Mouse (Mus musculus) heart, embryonic 13.5 days (tissue): Measurements from ENCODE around the gene Dbn1. TPM values are rescaled to one million over a fixed set of nuclear protein-coding genes. Genes with fewer than 3 reads are reported as not detected.

Experiments
- ATAC-seq: fragments of 200-750 bp; cut with Nextera tagmentation; 2 replicates; pipeline ENCODE4 v1.8.0; 2017; ENCODE audit warnings: moderate TSS enrichment; ENCODE audit not compliant: insufficient number of reproducible peaks, low FRiP score, low TSS enrichment; ENCODE audit errors: extremely low read depth
- H3K27ac ChIP-seq: fragments of 300-500 bp; sonication (generic); replicated peaks from 2 replicates; pipeline ENCODE4 v1.5.1; 2015; ENCODE audit warnings: moderate library complexity, mild to moderate bottlenecking, inconsistent platforms
- H3K27me3 ChIP-seq: fragments of 300-500 bp; sonication (generic); replicated peaks from 2 replicates; pipeline ENCODE4 v1.6.1; 2015; ENCODE audit warnings: mild to moderate bottlenecking, inconsistent platforms
- H3K36me3 ChIP-seq: fragments of 300-500 bp; sonication (generic); 2 replicates; pipeline ENCODE4 v1.6.1; 2015; ENCODE audit warnings: mild to moderate bottlenecking, inconsistent platforms
- H3K4me1 ChIP-seq: fragments of 300-500 bp; sonication (generic); 2 replicates; pipeline ENCODE4 v1.6.1; 2015; ENCODE audit warnings: inconsistent platforms
- H3K4me2 ChIP-seq: fragments of 300-500 bp; sonication (generic); 2 replicates; pipeline ENCODE4 v1.6.1; 2015; ENCODE audit warnings: inconsistent platforms, mild to moderate bottlenecking, moderate library complexity
- H3K4me3 ChIP-seq: fragments of 300-500 bp; sonication (generic); 2 replicates; pipeline ENCODE4 v1.5.1; 2015; ENCODE audit warnings: moderate library complexity, mild to moderate bottlenecking, inconsistent platforms
- H3K9ac ChIP-seq: fragments of 300-500 bp; sonication (generic); 2 replicates; pipeline ENCODE4 v1.6.1; 2015; ENCODE audit warnings: inconsistent platforms, mild to moderate bottlenecking, moderate library complexity
- H3K9me3 ChIP-seq: fragments of 300-500 bp; sonication (generic); 2 replicates; pipeline ENCODE4 v1.6.1; 2016; ENCODE audit warnings: inconsistent platforms
- WGBS: fragments of 180-500 bp; shearing (Covaris S2); methylation state at CpG from one replicate; pipeline ENCODE4 v1.1.7; 2015; ENCODE audit warnings: mixed read lengths; 5-methylcytosine and 5-hydroxymethylcytosine counted together
- polyA plus RNA-seq: library from polyadenylated mRNA; unstranded; fragments of >200 nt; fragmentation: Nextera tagmentation; extraction: Ambion mirVana; gene quantifications from 2 replicates; pipeline ENCODE4 v1.2.1, GENCODE M21; 2015

Dbn1 gene
- polyA plus RNA-seq, 1 experiment from 2014 or later = 83.8 TPM

- H3K27me3 ChIP-seq = peaks cover 17% of the 10 kb centered on the region
- ATAC-seq = no peak
- peak overlapping the region; percentile 69 for H3K9ac ChIP-seq
- H3K9me3 ChIP-seq = no peaks in the 10 kb centered on the region
- H3K36me3 ChIP-seq = peaks cover 57% of the 10 kb centered on the region
- 22% methylated on average over 3 of the region's 3 CpGs for whole genome bisulfite sequencing
- H3K4me1 ChIP-seq = peaks cover 55% of the 10 kb centered on the region
- H3K4me3 ChIP-seq = peak overlapping the region; percentile 93
- peak overlapping the region; percentile 80 for H3K4me2 ChIP-seq
- peak overlapping the region; percentile 99 for H3K27ac ChIP-seq
These were observed 22.4 kb upstream of the Dbn1 start for GRCm38 (mm10) chr13:55510332-55510667.

- WGBS = 87% methylated on average over 10 of the region's 10 CpGs
- Histone ChIP-seq H3K27ac (no peak overlapping the region), H3K4me1 (peaks cover 59% of the 10 kb centered on the region), H3K4me2 (no peak overlapping the region), H3K27me3 (0 out of 2 replicates have a peak, but pooled peaks cover 4% of the 10 kb centered on the region), H3K4me3 (no peak overlapping the region), H3K9ac (0 out of 2 replicates have a peak overlapping the region, but pooled peaks have one; percentile 69), H3K36me3 (peaks cover 75% of the 10 kb centered on the region), H3K9me3 (no peaks in the 10 kb centered on the region)
- ATAC-seq = no peak
These were observed 20.6 kb upstream of the Dbn1 start for GRCm38 (mm10) chr13:55508531-55508930.

GRCm38 (mm10) chr13:55507877-55508276 is 20.0 kb upstream of the Dbn1 start:
- H3K9ac ChIP-seq = no peak overlapping the region
- ATAC-seq = no peak
- peaks cover 61% of the 10 kb centered on the region for H3K4me1 ChIP-seq
- no peak overlapping the region for H3K4me2 ChIP-seq
- 67% methylated on average over 11 of the region's 11 CpGs for WGBS
- peaks cover 81% of the 10 kb centered on the region for H3K36me3 ChIP-seq
- H3K9me3 ChIP-seq = no peaks in the 10 kb centered on the region
- H3K27ac ChIP-seq = no peak overlapping the region
- 0 out of 2 replicates have a peak, but pooled peaks cover 4% of the 10 kb centered on the region for H3K27me3 ChIP-seq
- no peak overlapping the region for H3K4me3 ChIP-seq

- Histone ChIP-seq H3K9me3 (no peaks in the 10 kb centered on the region), H3K9ac (no peak overlapping the region), H3K4me3 (no peak overlapping the region), H3K27me3 (0 out of 2 replicates have a peak, but pooled peaks cover 4% of the 10 kb centered on the region), H3K4me2 (no peak overlapping the region), H3K27ac (no peak overlapping the region), H3K36me3 (peaks cover 91% of the 10 kb centered on the region), H3K4me1 (peaks cover 53% of the 10 kb centered on the region)
- ATAC-seq = no peak
- WGBS = 93% methylated on average over 10 of the region's 10 CpGs
These were observed 18.8 kb upstream of the Dbn1 start for GRCm38 (mm10) chr13:55506697-55507096.

GRCm38 (mm10) chr13:55505810-55506209 is 17.9 kb upstream of the Dbn1 start:
- H3K4me3 ChIP-seq = no peak overlapping the region
- H3K27me3 ChIP-seq = peaks cover 5% of the 10 kb centered on the region; the same call in 1 of the 2 replicates
- H3K27ac ChIP-seq = no peak overlapping the region
- no peak overlapping the region for H3K9ac ChIP-seq
- WGBS = 91% methylated on average over 9 of the region's 9 CpGs
- no peak for ATAC-seq
- H3K36me3 ChIP-seq = peaks cover 96% of the 10 kb centered on the region
- H3K4me1 ChIP-seq = peaks cover 44% of the 10 kb centered on the region
- no peaks in the 10 kb centered on the region for H3K9me3 ChIP-seq
- no peak overlapping the region for H3K4me2 ChIP-seq

GRCm38 (mm10) chr13:55504390-55504789 is 16.5 kb upstream of the Dbn1 start:
- WGBS = 88% methylated on average over 5 of the region's 5 CpGs
- no peak overlapping the region for H3K27ac ChIP-seq
- H3K9me3 ChIP-seq = no peaks in the 10 kb centered on the region
- H3K4me2 ChIP-seq = no peak overlapping the region
- H3K9ac ChIP-seq = no peak overlapping the region
- ATAC-seq = no peak
- H3K4me1 ChIP-seq = peaks cover 30% of the 10 kb centered on the region
- H3K36me3 ChIP-seq = peaks cover 100% of the 10 kb centered on the region
- peaks cover 12% of the 10 kb centered on the region; the same call in 1 of the 2 replicates for H3K27me3 ChIP-seq
- no peak overlapping the region for H3K4me3 ChIP-seq

DNA sequence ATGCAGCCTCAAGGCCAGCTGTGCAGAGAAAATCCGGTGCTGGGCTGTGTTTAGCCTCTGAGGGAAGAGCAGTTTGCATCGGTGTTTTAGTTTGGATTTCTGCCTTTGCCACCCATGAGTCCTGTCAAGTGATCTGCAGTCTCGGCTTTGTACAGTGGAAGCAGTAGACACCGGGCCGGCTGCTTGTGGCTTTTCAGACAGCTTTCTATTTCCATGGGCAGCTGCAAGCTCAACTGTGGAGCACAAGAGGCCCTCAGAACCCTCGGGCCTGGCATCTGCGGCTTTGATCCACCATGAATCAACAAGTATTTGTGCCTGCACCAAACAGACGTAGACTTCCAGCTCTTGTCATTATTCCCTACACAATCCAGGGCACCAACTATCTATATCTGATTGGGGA is 14.5 kb upstream of the Dbn1 start:
- Histone ChIP-seq H3K27ac (no peak overlapping the region), H3K36me3 (peaks cover 99% of the 10 kb centered on the region), H3K9me3 (no peaks in the 10 kb centered on the region), H3K4me2 (no peak overlapping the region), H3K4me1 (peaks cover 16% of the 10 kb centered on the region), H3K9ac (no peak overlapping the region), H3K4me3 (no peak overlapping the region), H3K27me3 (peaks cover 30% of the 10 kb centered on the region)
- WGBS = 80% methylated on average over 8 of the region's 8 CpGs
- no peak for ATAC-seq

DNA sequence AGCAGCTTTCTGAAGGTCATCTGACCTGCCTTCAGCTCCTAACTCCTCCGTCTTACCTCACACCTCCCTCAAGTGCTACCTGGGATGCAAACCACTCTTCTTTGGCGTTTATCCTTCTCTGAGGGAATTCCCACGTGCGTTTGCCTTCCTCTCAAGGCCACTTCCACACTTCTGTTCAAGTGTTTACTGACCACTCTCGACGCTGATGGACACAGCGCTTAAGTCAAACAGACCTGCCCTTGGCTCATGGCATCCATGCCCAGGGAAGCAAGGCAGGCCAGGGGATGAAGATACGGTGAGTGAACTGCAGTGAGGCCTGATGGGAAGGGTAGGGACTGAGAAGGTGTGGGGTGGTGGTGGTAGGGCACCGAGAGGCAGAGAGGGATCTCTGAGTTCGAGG is 12.7 kb upstream of the Dbn1 start:
- no peak overlapping the region for H3K27ac ChIP-seq
- H3K4me3 ChIP-seq = no peak overlapping the region
- 73% methylated on average over 10 of the region's 10 CpGs for WGBS
- no peak overlapping the region for H3K4me2 ChIP-seq
- peaks cover 38% of the 10 kb centered on the region for H3K27me3 ChIP-seq
- H3K4me1 ChIP-seq = peaks cover 24% of the 10 kb centered on the region
- peaks cover 92% of the 10 kb centered on the region for H3K36me3 ChIP-seq
- no peak for ATAC-seq
- H3K9me3 ChIP-seq = no peaks in the 10 kb centered on the region
- no peak overlapping the region for H3K9ac ChIP-seq

GRCm38 (mm10) chr13:55498906-55499305 is 11.0 kb upstream of the Dbn1 start:
- Histone ChIP-seq H3K4me1 (peaks cover 31% of the 10 kb centered on the region), H3K36me3 (peaks cover 75% of the 10 kb centered on the region)

DNA sequence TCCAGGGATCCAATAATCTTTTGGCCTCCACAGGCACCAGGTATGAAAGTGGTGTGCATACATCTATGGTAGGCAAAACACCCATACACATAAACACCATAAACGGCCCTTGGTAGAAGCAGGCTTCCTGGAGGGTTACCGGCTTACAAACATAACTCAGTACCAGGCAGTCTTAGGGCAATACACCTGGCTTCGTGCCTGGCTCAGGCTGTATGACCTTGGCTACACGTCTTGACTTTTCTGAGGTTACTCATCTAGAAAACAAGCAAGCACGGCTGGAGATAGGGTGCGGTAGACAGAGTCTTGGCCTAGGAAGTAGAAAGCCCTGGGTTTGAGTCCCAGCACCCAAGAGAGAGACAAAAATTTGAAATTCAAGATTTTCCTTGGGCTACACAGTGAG is 8.8 kb upstream of the Dbn1 start:
- ATAC-seq = no peak
- Histone ChIP-seq H3K4me3 (no peak overlapping the region), H3K9me3 (no peaks in the 10 kb centered on the region), H3K27me3 (peaks cover 63% of the 10 kb centered on the region), H3K4me1 (peaks cover 29% of the 10 kb centered on the region), H3K27ac (no peak overlapping the region), H3K36me3 (peaks cover 52% of the 10 kb centered on the region), H3K9ac (no peak overlapping the region), H3K4me2 (no peak overlapping the region)
- WGBS = 74% methylated on average over 6 of the region's 6 CpGs

More at GRCm38 (mm10) chr13:55498906-55499305, 11.0 kb upstream of the Dbn1 start:
- H3K27me3 ChIP-seq = peaks cover 41% of the 10 kb centered on the region
- WGBS = 74% methylated on average over 11 of the region's 11 CpGs
- H3K9me3 ChIP-seq = no peaks in the 10 kb centered on the region
- H3K9ac ChIP-seq = no peak overlapping the region
- no peak overlapping the region for H3K4me3 ChIP-seq
- ATAC-seq = no peak
- H3K4me2 ChIP-seq = no peak overlapping the region
- no peak overlapping the region for H3K27ac ChIP-seq

DNA sequence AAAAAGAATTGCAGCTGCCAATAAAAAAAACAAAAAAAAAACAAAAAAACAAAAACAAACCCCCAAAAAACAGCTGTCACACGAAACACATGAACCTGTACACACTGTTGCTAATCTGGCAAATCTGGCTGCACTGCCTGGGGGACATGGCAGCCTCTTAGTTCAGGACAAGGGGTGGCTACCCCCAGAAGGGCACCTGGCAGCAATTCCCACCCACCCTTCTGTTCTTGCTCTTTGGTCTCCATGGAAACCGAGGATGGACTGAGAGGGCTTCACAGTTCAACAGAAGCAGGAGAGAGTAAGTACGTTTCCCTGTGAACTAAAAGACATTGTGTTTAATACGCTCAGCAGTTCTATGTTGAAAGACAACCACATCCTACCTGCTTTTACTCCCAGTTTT is 7.8 kb upstream of the Dbn1 start:
- Histone ChIP-seq H3K4me3 (no peak overlapping the region), H3K9ac (no peak overlapping the region), H3K4me2 (peak overlapping the region; percentile 29), H3K4me1 (peaks cover 29% of the 10 kb centered on the region), H3K27me3 (peaks cover 71% of the 10 kb centered on the region), H3K36me3 (peaks cover 43% of the 10 kb centered on the region), H3K27ac (no peak overlapping the region), H3K9me3 (no peaks in the 10 kb centered on the region)
- no peak for ATAC-seq
- 41% methylated on average over 4 of the region's 4 CpGs for WGBS

DNA sequence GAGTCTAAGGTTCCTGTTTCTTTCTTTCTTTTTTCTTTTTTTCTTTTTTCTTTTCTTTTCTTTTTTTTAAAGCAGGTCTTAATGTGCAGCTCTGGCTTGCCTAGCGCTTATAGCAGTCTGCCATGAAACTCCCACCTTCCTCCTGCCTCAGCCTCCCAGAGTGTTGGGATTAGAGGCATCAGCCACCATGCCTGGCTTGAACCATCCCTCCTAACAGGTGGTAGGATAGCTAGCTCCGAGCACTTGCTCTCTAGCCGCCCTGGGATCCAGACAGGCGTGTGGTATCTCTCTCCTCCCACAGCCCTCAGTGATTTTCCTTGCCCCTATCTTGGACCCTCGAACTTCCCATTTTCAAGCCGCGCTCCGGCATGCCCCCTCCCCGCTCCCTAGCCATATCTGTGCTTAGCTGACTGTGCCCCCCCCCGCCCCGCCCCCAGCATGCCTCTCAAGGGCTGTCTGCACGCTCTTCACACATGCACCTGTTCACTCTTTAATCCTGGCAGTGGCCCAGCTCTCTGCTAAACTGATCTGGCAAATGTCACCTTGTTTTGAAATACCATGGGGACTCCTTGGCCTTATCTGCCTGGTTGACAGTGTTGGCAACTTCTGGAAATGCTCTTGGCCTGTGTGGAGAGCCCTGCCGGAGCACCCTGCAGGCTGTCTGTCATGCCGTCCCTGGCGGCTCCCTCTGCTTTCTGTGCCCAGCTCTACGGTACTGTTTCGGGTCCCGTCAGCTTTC is 7.1 kb upstream of the Dbn1 start:
- Histone ChIP-seq H3K27me3 (peaks cover 68% of the 10 kb centered on the region), H3K9me3 (no peaks in the 10 kb centered on the region), H3K4me2 (peak overlapping the region; percentile 29), H3K36me3 (peaks cover 36% of the 10 kb centered on the region), H3K4me1 (peaks cover 29% of the 10 kb centered on the region), H3K4me3 (no peak overlapping the region), H3K27ac (0 out of 2 replicates have a peak overlapping the region, but pooled peaks have one; percentile 36), H3K9ac (no peak overlapping the region)
- peak; percentile 65 for ATAC-seq
- 2% methylated on average over 18 of the region's 18 CpGs for WGBS
